Mouse (Mus musculus): Measurements from ENCODE around the gene Nebl. TPM values are rescaled to one million over a fixed set of nuclear protein-coding genes. Genes with fewer than 3 reads are reported as not detected.

Nebl gene
- total and polyA plus RNA-seq, 3 experiments = 4.7 to 5.4 TPM; not detected in 1

DNA sequence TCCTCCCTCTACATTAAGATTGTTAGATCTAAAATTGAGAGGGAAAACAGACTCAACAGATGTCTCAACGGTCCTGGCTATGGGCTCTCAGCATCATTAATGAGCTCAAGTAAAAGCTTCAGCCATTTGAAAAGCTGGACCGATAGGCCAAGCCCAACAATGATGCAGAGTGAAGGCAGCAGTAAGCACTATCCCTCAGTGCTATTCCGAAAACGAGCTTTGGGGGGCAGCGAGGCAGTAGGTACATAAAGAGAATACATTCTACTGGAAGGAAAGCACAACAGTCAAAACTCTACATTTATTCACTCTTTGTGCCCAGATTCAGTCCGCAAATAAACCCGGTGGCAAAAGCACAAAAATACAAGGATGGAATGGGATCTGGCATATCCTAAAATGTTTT, 87.4 kb downstream of the Nebl start:
- H3K4me3 ChIP-seq (ENCODE audit: control insufficient read depth in 1 of 2, insufficient read depth in 1 of 2, low read depth in 2 of 2, low read length in 2 of 2) = no peak overlapping the region
- no peak overlapping the region for H3K27ac ChIP-seq (ENCODE audit: control insufficient read depth, low read depth, low read length)
- H3K9me3 ChIP-seq (replicated peaks; ENCODE audit: insufficient read depth, low read length) = no peaks in the 10 kb centered on the region
- DNase-seq (ENCODE audit: low read depth, low spot score) = no peak
- no peaks in the 10 kb centered on the region for H3K36me3 ChIP-seq (ENCODE audit: control insufficient read depth in 1 of 2, insufficient read depth in 2 of 2, low read length in 2 of 2)
- no peak overlapping the region for H3K9ac ChIP-seq (ENCODE audit: control insufficient read depth, low read depth, low read length, poor library complexity, severe bottlenecking)
- TF ChIP-seq POLR2AphosphoS5 (IDR thresholded peaks at IDR 0.05; ENCODE audit: borderline replicate concordance, low read depth, low read length) (no peak), ETS1 (IDR thresholded peaks at IDR 0.05; ENCODE audit: low read depth, low read length) (no peak), TCF12 (IDR thresholded peaks at IDR 0.05; ENCODE audit: low read depth, low read length) (no peak), CHD1 (IDR thresholded peaks at IDR 0.05; ENCODE audit: low read depth, low read length) (no peak), ZC3H11A (IDR thresholded peaks at IDR 0.05; ENCODE audit: low read depth, low read length) (no peak), ZMIZ1 (IDR thresholded peaks at IDR 0.05; ENCODE audit: low read depth, low read length) (no peak), NELFE (IDR thresholded peaks at IDR 0.05; ENCODE audit: low read depth, low read length) (no peak), ZNF384 (IDR thresholded peaks at IDR 0.05; ENCODE audit: low read depth, low read length) (no peak), MXI1 (IDR thresholded peaks at IDR 0.05; ENCODE audit: low read depth, low read length) (no peak), RCOR1 (IDR thresholded peaks at IDR 0.05; ENCODE audit: low read depth, low read length) (no peak), MAZ (IDR thresholded peaks at IDR 0.05; ENCODE audit: low read depth, low read length) (no peak), BHLHE40 (IDR thresholded peaks at IDR 0.05; ENCODE audit: borderline replicate concordance, low read depth, low read length) (no peak), ELF1 (IDR thresholded peaks at IDR 0.05; ENCODE audit: low read depth, low read length) (no peak), MYC (IDR thresholded peaks at IDR 0.05; ENCODE audit: low read depth, low read length) (no peak)
- H3K4me1 ChIP-seq (ENCODE audit: control insufficient read depth in 1 of 2, insufficient read depth in 2 of 2, low read length in 2 of 2) = no peaks in the 10 kb centered on the region
- no peaks in the 10 kb centered on the region for H3K79me2 ChIP-seq (ENCODE audit: control insufficient read depth, insufficient read depth, low read length, poor library complexity)
- no peaks in the 10 kb centered on the region for H3K27me3 ChIP-seq (ENCODE audit: control insufficient read depth in 1 of 2, insufficient read depth in 2 of 2, low read length in 2 of 2)

- no peak for TF ChIP-seq TCF12 (IDR thresholded peaks at IDR 0.05; ENCODE audit: low read depth, low read length)
- TF ChIP-seq ELF1 (IDR thresholded peaks at IDR 0.05; ENCODE audit: low read depth, low read length) = no peak
- no peak for TF ChIP-seq MYC (IDR thresholded peaks at IDR 0.05; ENCODE audit: low read depth, low read length)
- TF ChIP-seq ZC3H11A (IDR thresholded peaks at IDR 0.05; ENCODE audit: low read depth, low read length) = no peak
- TF ChIP-seq POLR2AphosphoS5 (IDR thresholded peaks at IDR 0.05; ENCODE audit: borderline replicate concordance, low read depth, low read length) = no peak
- TF ChIP-seq RCOR1 (IDR thresholded peaks at IDR 0.05; ENCODE audit: low read depth, low read length) = no peak
- no peak for TF ChIP-seq GABPA (IDR thresholded peaks at IDR 0.05; ENCODE audit: low read depth, low read length)
- TF ChIP-seq MEF2A (IDR thresholded peaks at IDR 0.05; ENCODE audit: extremely low read depth, insufficient replicate concordance, low read depth, low read length, poor library complexity, severe bottlenecking) = no peak
- no peak for TF ChIP-seq CHD1 (IDR thresholded peaks at IDR 0.05; ENCODE audit: low read depth, low read length)
- no peak for TF ChIP-seq JUND (IDR thresholded peaks at IDR 0.05; ENCODE audit: low read depth, low read length)
- no peak for TF ChIP-seq ZMIZ1 (IDR thresholded peaks at IDR 0.05; ENCODE audit: low read depth, low read length)
- no peak for TF ChIP-seq POLR2AphosphoS2 (IDR thresholded peaks at IDR 0.05; ENCODE audit: low read length)
- no peak for TF ChIP-seq E2F4 (IDR thresholded peaks at IDR 0.05; ENCODE audit: borderline replicate concordance, low read depth, low read length)
- TF ChIP-seq CTCF (IDR thresholded peaks at IDR 0.05 in 2 of 3, conservative IDR thresholded peaks at IDR 0.05 in 1 of 3; ENCODE audit: control insufficient read depth in 1 of 3, insufficient read depth in 1 of 3, low read depth in 2 of 3, low read length in 3 of 3, poor library complexity in 1 of 3, severe bottlenecking in 1 of 3) = no peak
- no peak for TF ChIP-seq POLR2A (IDR thresholded peaks at IDR 0.05; ENCODE audit: control insufficient read depth in 1 of 2, insufficient read depth in 1 of 2, low read depth in 1 of 2, low read length in 2 of 2, poor library complexity in 1 of 2)
- TF ChIP-seq RAD21 (IDR thresholded peaks at IDR 0.05; ENCODE audit: low read depth, low read length) = no peak
- H3K27me3 ChIP-seq (ENCODE audit: control insufficient read depth in 1 of 2, insufficient read depth in 2 of 2, low read length in 2 of 2) = no peaks in the 10 kb centered on the region
- no peak for DNase-seq (ENCODE audit: low read depth, low spot score)
- no peak overlapping the region for H3K9ac ChIP-seq (ENCODE audit: control insufficient read depth, low read depth, low read length, poor library complexity, severe bottlenecking)
- H3K36me3 ChIP-seq (ENCODE audit: control insufficient read depth in 1 of 2, insufficient read depth in 2 of 2, low read length in 2 of 2) = no peaks in the 10 kb centered on the region
- no peak overlapping the region for H3K27ac ChIP-seq (ENCODE audit: control insufficient read depth, low read depth, low read length)
- H3K9me3 ChIP-seq (replicated peaks; ENCODE audit: insufficient read depth, low read length) = no peaks in the 10 kb centered on the region
- H3K4me1 ChIP-seq (ENCODE audit: control insufficient read depth in 1 of 2, insufficient read depth in 2 of 2, low read length in 2 of 2) = no peaks in the 10 kb centered on the region
- H3K79me2 ChIP-seq (ENCODE audit: control insufficient read depth, insufficient read depth, low read length, poor library complexity) = no peaks in the 10 kb centered on the region
- no peak overlapping the region for H3K4me3 ChIP-seq (ENCODE audit: control insufficient read depth in 1 of 2, insufficient read depth in 1 of 2, low read depth in 2 of 2, low read length in 2 of 2)
Observed at GRCm38 (mm10) chr2:17642770-17643169, 88.5 kb downstream of the Nebl start.
